Mouse (Mus musculus) urinary bladder, adult 2 months (tissue): Measurements from ENCODE around the gene Olfr801. TPM values are rescaled to one million over a fixed set of nuclear protein-coding genes. Genes with fewer than 3 reads are reported as not detected.

Source experiments
- DNase-seq: peaks from one replicate; pipeline ENCODE4 v3.0.0; 2022; ENCODE audit warnings: low spot score
- polyA plus RNA-seq: library from polyadenylated mRNA; depleted of rRNA; stranded (reverse); fragments of >200 nt; gene quantifications from 2 replicates; pipeline ENCODE4 v1.2.3, GENCODE M21; 2012; rRNA removed

Gene Olfr801
- not detected in 2 replicates for polyA plus RNA-seq

DNA sequence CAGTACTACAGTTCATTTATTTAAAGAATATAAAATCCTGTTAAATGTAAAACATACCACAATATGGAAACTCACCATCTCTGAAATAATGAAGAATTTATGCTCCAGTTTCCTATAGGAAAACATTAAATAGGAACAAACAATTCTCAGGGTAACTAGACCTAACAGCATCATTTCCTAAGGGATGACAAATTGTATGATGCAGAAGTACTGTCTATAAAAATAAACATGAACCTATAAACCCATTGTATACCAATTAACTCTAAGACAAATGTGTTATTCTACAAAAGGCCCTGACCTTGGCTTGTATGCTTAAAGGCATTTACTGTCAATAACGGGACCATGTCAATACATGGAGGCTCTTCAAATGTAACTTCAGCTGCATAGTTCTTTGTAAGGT, at the start of gene Olfr801:
Gene Olfr801 (minus strand): TSS at position 101 of the 400 bp plus-strand sequence.
- no peak for DNase-seq

- no peak for DNase-seq
Observed at GRCm38 (mm10) chr10:129702910-129703309, 29.2 kb upstream of the Olfr801 start, which contains the start of gene Olfr804. Gene Olfr804, plus strand, starts transcription at chr10:129703210.

- no peak for DNase-seq
Observed at GRCm38 (mm10) chr10:129694186-129694585, 20.5 kb upstream of the Olfr801 start, which contains the start of gene Olfr803. Gene Olfr803, minus strand, starts transcription at chr10:129694286.

- DNase-seq: no peak
Observed at GRCm38 (mm10) chr10:129688069-129688468, 14.4 kb upstream of the Olfr801 start, which contains the start of gene Olfr802. Gene Olfr802, minus strand, starts transcription at chr10:129688169.

GRCm38 (mm10) chr10:129657394-129657793, 16.3 kb downstream of the Olfr801 start, which contains the start of gene Olfr800:
Gene Olfr800, plus strand, starts transcription at chr10:129657694.
- no peak for DNase-seq

DNA sequence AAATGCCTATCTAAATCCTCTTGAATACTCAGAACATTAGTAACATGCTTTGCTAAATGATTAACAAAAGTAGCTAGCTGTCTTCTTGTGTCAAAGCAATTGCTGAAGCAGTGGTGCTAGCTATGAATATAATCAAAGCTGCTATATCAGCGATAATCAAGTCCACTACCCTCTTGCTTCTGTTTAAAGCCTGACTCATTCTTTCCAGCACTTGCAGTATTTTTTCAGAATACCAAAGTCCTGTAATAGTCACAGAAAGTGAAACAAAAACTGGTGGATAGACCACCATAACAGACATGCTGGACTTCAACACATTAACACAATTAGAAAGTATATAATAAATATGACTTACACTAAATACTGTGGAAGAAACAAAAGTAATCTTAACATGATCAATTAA, 21.9 kb downstream of the Olfr801 start:
- no peak for DNase-seq

DNA sequence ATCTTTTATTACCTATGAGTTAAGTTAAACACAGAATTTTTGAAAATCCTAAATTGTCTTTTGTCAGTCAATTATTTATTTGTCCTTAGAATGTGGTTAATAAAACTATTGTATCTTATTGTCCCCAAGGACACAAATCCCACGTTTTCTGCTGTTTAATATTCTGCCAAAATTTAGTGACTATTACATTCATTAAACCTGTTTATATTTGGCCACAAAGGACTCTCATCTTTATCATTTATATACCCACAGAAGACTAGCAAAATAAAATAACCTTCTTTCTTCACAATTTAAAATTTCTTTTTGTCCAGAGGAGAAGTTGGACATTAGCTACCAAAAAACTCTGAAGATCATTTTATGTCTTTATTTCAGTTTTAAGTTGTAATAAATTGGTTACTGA, 36.5 kb downstream of the Olfr801 start, which contains the start of gene Olfr799:
Gene Olfr799 (plus strand): TSS at position 301 of the 400 bp plus-strand sequence.
- no peak for DNase-seq

DNA sequence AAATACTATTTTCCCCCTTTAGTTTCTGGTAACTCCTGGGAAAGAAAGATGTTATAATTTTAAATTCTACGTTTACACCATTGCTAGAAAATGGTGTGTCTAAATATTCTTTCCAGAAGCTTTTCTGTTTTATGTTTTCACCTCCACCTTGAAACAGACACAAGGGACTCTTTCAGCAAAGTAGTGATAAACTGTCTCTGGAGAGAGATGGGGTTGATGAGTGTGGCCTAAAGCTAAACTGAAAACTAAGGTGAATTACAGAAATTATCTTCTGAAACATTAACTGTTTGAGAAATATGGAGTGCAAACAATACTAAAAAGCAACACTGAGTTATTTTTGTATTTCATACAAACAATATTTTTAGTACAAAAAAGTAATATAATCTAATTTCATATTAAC, 45.8 kb downstream of the Olfr801 start, which contains the start of gene Olfr798:
Gene Olfr798 (minus strand): TSS at position 101 of the 400 bp plus-strand sequence.
- no peak for DNase-seq

- no peak for DNase-seq
Observed at GRCm38 (mm10) chr10:129623251-129623650, 50.4 kb downstream of the Olfr801 start.

GRCm38 (mm10) chr10:129621724-129622123, 51.9 kb downstream of the Olfr801 start:
- DNase-seq: no peak

Other genes with a start within 250 kb of the Olfr801 start
- gene Olfr786, start 246.6 kb downstream of the Olfr801 start, polyA plus RNA-seq: not detected in 2 replicates
- not detected in 2 replicates for gene Olfr787, start 212.0 kb downstream of the Olfr801 start, polyA plus RNA-seq
- gene Olfr788, start 202.9 kb downstream of the Olfr801 start, polyA plus RNA-seq: not detected in 2 replicates
- not detected in 2 replicates for gene Olfr789, start 189.1 kb downstream of the Olfr801 start, polyA plus RNA-seq
- gene Olfr790, start 175.4 kb downstream of the Olfr801 start, polyA plus RNA-seq: not detected in 2 replicates
- gene Olfr791, start 152.1 kb downstream of the Olfr801 start, polyA plus RNA-seq: not detected in 2 replicates
- not detected in 2 replicates for gene Olfr792, start 134.7 kb downstream of the Olfr801 start, polyA plus RNA-seq
- gene Olfr794, start 106.2 kb downstream of the Olfr801 start, polyA plus RNA-seq: not detected in 2 replicates
- not detected in 2 replicates for gene Olfr796, start 61.3 kb downstream of the Olfr801 start, polyA plus RNA-seq
- not detected in 2 replicates for gene Olfr798, start 45.9 kb downstream of the Olfr801 start, polyA plus RNA-seq
- gene Olfr799, start 36.4 kb downstream of the Olfr801 start, polyA plus RNA-seq: not detected in 2 replicates
- gene Olfr800, start 16.2 kb downstream of the Olfr801 start, polyA plus RNA-seq: not detected in 2 replicates
- gene Olfr802, start 14.3 kb upstream of the Olfr801 start, polyA plus RNA-seq: not detected in 2 replicates
- not detected in 2 replicates for gene Olfr803, start 20.4 kb upstream of the Olfr801 start, polyA plus RNA-seq
- gene Olfr804, start 29.3 kb upstream of the Olfr801 start, polyA plus RNA-seq: not detected in 2 replicates
- not detected in 2 replicates for gene Olfr805, start 55.5 kb upstream of the Olfr801 start, polyA plus RNA-seq
- gene Olfr806, start 68.1 kb upstream of the Olfr801 start, polyA plus RNA-seq: not detected in 2 replicates
- gene Olfr807, start 83.9 kb upstream of the Olfr801 start, polyA plus RNA-seq: not detected in 2 replicates
- gene Olfr808, start 91.6 kb upstream of the Olfr801 start, polyA plus RNA-seq: not detected in 2 replicates
- gene Olfr809, start 100.8 kb upstream of the Olfr801 start, polyA plus RNA-seq: not detected in 2 replicates
- gene Olfr810, start 121.1 kb upstream of the Olfr801 start, polyA plus RNA-seq: not detected in 2 replicates
- not detected in 2 replicates for gene Olfr811, start 130.5 kb upstream of the Olfr801 start, polyA plus RNA-seq
- gene Olfr812, start 172.2 kb upstream of the Olfr801 start, polyA plus RNA-seq: not detected in 2 replicates
- not detected in 2 replicates for gene Olfr813, start 181.5 kb upstream of the Olfr801 start, polyA plus RNA-seq
- gene Olfr814, start 206.0 kb upstream of the Olfr801 start, polyA plus RNA-seq: not detected in 2 replicates
- not detected in 2 replicates for gene Olfr815, start 232.0 kb upstream of the Olfr801 start, polyA plus RNA-seq
- not detected in 2 replicates for gene Olfr816, start 241.7 kb upstream of the Olfr801 start, polyA plus RNA-seq